Mouse (Mus musculus) left cerebral cortex, postnatal 4 days (tissue): ENCODE measurements around the gene Gm15140. TPM values are rescaled to one million over a fixed set of nuclear protein-coding genes. Genes with fewer than 3 reads are reported as not detected.
"Not testable (repeated sequence)": the region's sequence is repeated elsewhere in the genome, so short reads cannot be mapped to it uniquely, and the experiment has no call there.

ENCODE experiments used
- DNase-seq: peaks from one replicate; pipeline ENCODE4 v3.0.0-alpha.2; 2022
- intact Hi-C: fragments of 180-260 bp; cut with DNase I; formaldehyde crosslinking; loops from one replicate; pipeline ENCODE4 v1.15.1; 2025
- total RNA-seq, 2 experiments: library from RNA; stranded (reverse); gene quantifications; 2 replicates each; pipeline ENCODE4 v1.2.3; 2021

The Gm15140 gene
- not detected for total RNA-seq

- DNase-seq, intact Hi-C loops: not testable (repeated sequence)
These were observed at the start of gene Gm15140 for GRCm38 (mm10) chrX:154120585-154120984. Gene Gm15140 (minus strand): TSS chrX:154120685.

Other genes starting within 250 kb of the Gm15140 start
- gene Samt1, start 108.0 kb downstream of the Gm15140 start, total RNA-seq, result not detected
- gene 4921511M17Rik, start 86.9 kb downstream of the Gm15140 start, total RNA-seq, result not detected
- gene Gm10057, start 65.6 kb downstream of the Gm15140 start, total RNA-seq, result not detected
- not detected for gene 4930524N10Rik, start 222.7 kb upstream of the Gm15140 start, total RNA-seq